Comparison of ENCODE assay signal across 16 mouse cellular contexts in the genomic region with DNA sequence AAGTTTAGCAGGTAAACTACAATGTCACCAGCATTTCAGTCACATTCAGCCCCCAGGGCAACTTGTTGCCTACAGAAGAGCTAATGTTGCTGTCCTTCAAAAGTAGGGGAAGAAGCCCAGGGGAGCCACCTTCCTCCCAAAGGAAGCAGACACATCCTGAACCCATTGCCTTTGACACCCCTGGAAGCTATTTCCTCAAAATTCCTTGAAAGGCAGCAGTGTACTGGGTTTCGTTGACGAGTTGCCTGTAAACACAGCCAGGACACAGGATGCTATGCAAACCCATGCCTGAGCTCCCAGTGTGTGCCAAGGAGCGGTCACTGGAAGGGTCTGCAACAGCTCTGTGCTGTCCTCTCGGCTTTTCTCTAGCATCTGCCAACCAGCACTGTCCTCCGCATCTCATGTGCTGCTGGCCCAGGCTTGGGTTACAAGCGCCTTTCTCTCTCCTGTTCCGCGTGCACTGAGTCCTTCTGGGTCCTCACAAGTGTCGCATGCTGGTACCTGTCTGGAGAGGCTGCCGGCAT.
DNase-seq lines count a peak whose midpoint lies in the region; ATAC-seq and TF ChIP-seq lines count a peak whose summit lies in the region.
"Had no signal": no experiment of that assay in that cellular context is flagged by ENCODE, and none has a peak within 500 bp of the region (broad histone marks: within the 10 kb centered on the region; RNA-seq: fewer than 3 reads in every experiment).

No protein-coding gene starts in this region.

- no peak overlapping the region for H3K4me2 ChIP-seq in lung, embryonic 16.5 days (ENCODE audit: low read depth, low read length)
- H3K4me2 ChIP-seq: liver, embryonic 15.5 days; midbrain, embryonic 15.5 days; neural tube, embryonic 12.5 days; stomach, embryonic 15.5 days had no signal

- DNase-seq in heart, adult 2 months = peak in 1 of 2 experiments; percentile 17
- DNase-seq in heart, postnatal 25 days (ENCODE audit: low spot score) = no peak
- no peak for DNase-seq in lung, adult 2 months
- DNase-seq in kidney, adult 8-10 months = peak; percentile 29 to 52
- peak; percentile 34 to 63 for DNase-seq in kidney, postnatal 36 days
- DNase-seq in thymus, postnatal 14 days = no peak
- DNase-seq: cerebellum, adult 11 months; heart, postnatal 36 days had no signal

- H3K79me2 ChIP-seq in heart, adult 2 months (replicated peaks; ENCODE audit: control insufficient read depth, insufficient read depth, low read length) = no peaks in the 10 kb centered on the region

- no peaks in the 10 kb centered on the region for H3K36me3 ChIP-seq in heart, adult 2 months (ENCODE audit: control insufficient read depth, insufficient read depth, low read length)
- no peaks in the 10 kb centered on the region for H3K36me3 ChIP-seq in lung, embryonic 16.5 days (ENCODE audit: control insufficient read depth, insufficient read depth, low read length)
- H3K36me3 ChIP-seq: liver, embryonic 15.5 days; midbrain, embryonic 15.5 days; neural tube, embryonic 12.5 days; stomach, embryonic 15.5 days had no signal

- H3K27me3 ChIP-seq in heart, adult 2 months (ENCODE audit: control insufficient read depth, insufficient read depth, low read length) = no peaks in the 10 kb centered on the region
- no peaks in the 10 kb centered on the region for H3K27me3 ChIP-seq in lung, embryonic 16.5 days (ENCODE audit: control insufficient read depth, insufficient read depth, low read depth, low read length)
- H3K27me3 ChIP-seq: liver, embryonic 15.5 days; midbrain, embryonic 15.5 days; neural tube, embryonic 12.5 days; stomach, embryonic 15.5 days had no signal

- TF ChIP-seq EP300 in heart, adult 2 months (IDR thresholded peaks at IDR 0.05; ENCODE audit: insufficient read depth, low read depth, low read length) = 0 out of 2 replicates have a peak, but pooled peaks have one; percentile 48

- no peak for TF ChIP-seq POLR2A in heart, adult 2 months (IDR thresholded peaks at IDR 0.05; ENCODE audit: insufficient read depth, low read depth, low read length)
- TF ChIP-seq POLR2A in lung, adult 2 months (IDR thresholded peaks at IDR 0.05; ENCODE audit: borderline replicate concordance, extremely low read depth, low read depth, low read length) = no peak

- peak overlapping the region; percentile 18; the same call in 1 of the 2 replicates for H3K27ac ChIP-seq in heart, adult 2 months
- no peak overlapping the region for H3K27ac ChIP-seq in lung, embryonic 16.5 days (ENCODE audit: low read length)
- H3K27ac ChIP-seq: liver, embryonic 15.5 days; midbrain, embryonic 15.5 days; neural tube, embryonic 12.5 days; stomach, embryonic 15.5 days had no signal

- peak; percentile 43; the same call in 1 of the 2 replicates for ATAC-seq in lung, embryonic 16.5 days (ENCODE audit: low read depth)
- no peak for ATAC-seq in inflammation-experienced regulatory T-cells, adult 6 months
- ATAC-seq: CD4-positive, CD25-positive, alpha-beta regulatory T cell, adult 4 months; midbrain, embryonic 15.5 days had no signal

- intact Hi-C loops in heart, adult 2 months (cut with DNase I) = no loop called here
- intact Hi-C loops in heart, postnatal 25 days (cut with DNase I) = no loop called here

- H3K4me3 ChIP-seq in heart, adult 2 months = no peak overlapping the region
- no peak overlapping the region for H3K4me3 ChIP-seq in lung, embryonic 16.5 days (ENCODE audit: low read length)
- H3K4me3 ChIP-seq in lung, adult 2 months (replicated peaks; ENCODE audit: extremely low read depth, low read depth, low read length) = no peak overlapping the region
- H3K4me3 ChIP-seq: erythroblast, embryonic 14.5 days; liver, embryonic 15.5 days; midbrain, embryonic 15.5 days; neural tube, embryonic 12.5 days; stomach, embryonic 15.5 days had no signal

- H3K9ac ChIP-seq in heart, adult 2 months (ENCODE audit: low read depth, low read length) = no peak overlapping the region
- no peak overlapping the region for H3K9ac ChIP-seq in lung, embryonic 16.5 days (ENCODE audit: low read length)
- H3K9ac ChIP-seq: liver, embryonic 15.5 days; midbrain, embryonic 15.5 days; neural tube, embryonic 12.5 days; stomach, embryonic 15.5 days had no signal

- TF ChIP-seq CTCF in heart, adult 2 months (IDR thresholded peaks at IDR 0.05) = no peak
- TF ChIP-seq CTCF in lung, adult 2 months (IDR thresholded peaks at IDR 0.05; ENCODE audit: insufficient read depth, low read length) = no peak

- WGBS in heart, adult 2 months = 69% methylated on average over 10 of the region's 10 CpGs
- 76% methylated on average over 10 of the region's 10 CpGs for WGBS in lung, embryonic 16.5 days
- WGBS in lung, adult 2 months = 72% methylated on average over 10 of the region's 10 CpGs

- peaks cover 4% of the 10 kb centered on the region; the same call in 1 of the 2 replicates for H3K4me1 ChIP-seq in heart, adult 2 months (ENCODE audit: control insufficient read depth, insufficient read depth, low read length)
- H3K4me1 ChIP-seq in lung, embryonic 16.5 days (replicated peaks; ENCODE audit: control insufficient read depth, insufficient read depth, low read length) = 0 out of 2 replicates have a peak, but pooled peaks cover 3% of the 10 kb centered on the region
- H3K4me1 ChIP-seq in lung, adult 2 months (ENCODE audit: control insufficient read depth, insufficient read depth, low read length) = peaks cover 2% of the 10 kb centered on the region; the same call in 1 of the 2 replicates
- H3K4me1 ChIP-seq: liver, embryonic 15.5 days; midbrain, embryonic 15.5 days; neural tube, embryonic 12.5 days; stomach, embryonic 15.5 days had no signal

- H3K9me3 ChIP-seq in lung, embryonic 16.5 days (ENCODE audit: control insufficient read depth, low read length) = no peaks in the 10 kb centered on the region
- H3K9me3 ChIP-seq: liver, embryonic 15.5 days; midbrain, embryonic 15.5 days; neural tube, embryonic 12.5 days; stomach, embryonic 15.5 days had no signal

Comparison
In these comparisons a context has a peak if more than half of its experiments do, and no peak if none do; other contexts are left out.
1. DNase-seq: peak in kidney, adult 8-10 months (2 of 2) and kidney, postnatal 36 days (2 of 2); none in heart, postnatal 25 days (single experiment), lung, adult 2 months (single experiment) and thymus, postnatal 14 days (single experiment).